Mouse (Mus musculus): ENCODE measurements at regions not wholly inside any gene's neighbourhood (a gene's known extent, or its start where the extent isn't known, plus 50 kb on each side); places are given as distances from the start of the nearest gene placed in this dataset.

- Histone ChIP-seq H3K9ac (ENCODE audit: low read depth, low read length) (no peak overlapping the region), H3K4me3 (ENCODE audit: insufficient read depth, low read depth, low read length) (no peak overlapping the region), H3K27me3 (ENCODE audit: control insufficient read depth, insufficient read depth, low read length) (no peaks in the 10 kb centered on the region), H3K36me3 (ENCODE audit: control insufficient read depth, insufficient read depth, low read length) (no peaks in the 10 kb centered on the region), H3K27ac (replicated peaks; ENCODE audit: insufficient read depth, low read depth, low read length) (no peak overlapping the region), H3K79me2 (ENCODE audit: control insufficient read depth, insufficient read depth, low read length) (no peaks in the 10 kb centered on the region), H3K4me1 (ENCODE audit: control insufficient read depth, insufficient read depth, low read length) (peaks cover 13% of the 10 kb centered on the region)
- DNase-seq (ENCODE audit: extremely low read depth, low read depth, low spot score), result peak; percentile 39
- TF ChIP-seq CTCF (IDR thresholded peaks at IDR 0.05; ENCODE audit: low read depth, low read length), result no peak
- TF ChIP-seq POLR2A (IDR thresholded peaks at IDR 0.05; ENCODE audit: extremely low read depth, insufficient read depth, low read length), result no peak
- WGBS, result 70% methylated on average over 7 of the region's 7 CpGs
These were observed 179.9 kb upstream of the A1bg start for GRCm38 (mm10) chr15:61102421-61103412.

GRCm38 (mm10) chr15:61100807-61101206 is 178.0 kb upstream of the A1bg start:
- H3K36me3 ChIP-seq (ENCODE audit: control insufficient read depth, insufficient read depth, low read length), result no peaks in the 10 kb centered on the region
- no peaks in the 10 kb centered on the region for H3K79me2 ChIP-seq (ENCODE audit: control insufficient read depth, insufficient read depth, low read length)
- peaks cover 13% of the 10 kb centered on the region for H3K4me1 ChIP-seq (ENCODE audit: control insufficient read depth, insufficient read depth, low read length)
- no peak overlapping the region for H3K9ac ChIP-seq (ENCODE audit: low read depth, low read length)
- H3K4me3 ChIP-seq (ENCODE audit: insufficient read depth, low read depth, low read length), result no peak overlapping the region
- DNase-seq (ENCODE audit: extremely low read depth, low read depth, low spot score), result peak; percentile 94
- 14% methylated on average over 4 of the region's 4 CpGs for WGBS
- TF ChIP-seq CTCF (IDR thresholded peaks at IDR 0.05; ENCODE audit: low read depth, low read length) (no peak), POLR2A (IDR thresholded peaks at IDR 0.05; ENCODE audit: extremely low read depth, insufficient read depth, low read length) (no peak)
- H3K27ac ChIP-seq (replicated peaks; ENCODE audit: insufficient read depth, low read depth, low read length), result no peak overlapping the region
- H3K27me3 ChIP-seq (ENCODE audit: control insufficient read depth, insufficient read depth, low read length), result no peaks in the 10 kb centered on the region

DNA sequence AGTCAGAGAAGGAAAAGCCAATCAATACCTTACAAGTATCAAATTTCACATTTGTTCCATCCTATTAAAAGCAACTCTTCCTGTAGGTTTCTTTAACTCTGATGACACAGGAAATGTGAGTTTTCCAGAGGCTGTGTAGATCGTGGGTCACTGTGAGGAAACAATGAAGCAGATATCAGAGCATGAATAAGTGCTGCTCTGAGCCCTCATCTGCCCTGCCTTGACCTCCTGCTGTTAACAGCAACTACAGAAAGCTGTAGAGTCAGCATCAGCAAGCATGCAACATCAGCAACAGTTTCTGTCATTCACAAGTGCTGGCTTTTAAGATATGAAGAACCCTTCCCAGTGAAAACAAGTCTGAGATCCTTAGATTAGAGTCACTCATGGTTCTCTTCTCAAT is 176.2 kb upstream of the A1bg start:
- H3K4me1 ChIP-seq (ENCODE audit: control insufficient read depth, insufficient read depth, low read length), result peaks cover 13% of the 10 kb centered on the region
- H3K27me3 ChIP-seq (ENCODE audit: control insufficient read depth, insufficient read depth, low read length), result no peaks in the 10 kb centered on the region
- peak; percentile 18 for DNase-seq (ENCODE audit: extremely low read depth, low read depth, low spot score)
- WGBS, result 0% methylated on average over 1 of the region's 1 CpGs
- TF ChIP-seq POLR2A (IDR thresholded peaks at IDR 0.05; ENCODE audit: extremely low read depth, insufficient read depth, low read length), result no peak
- no peak for TF ChIP-seq CTCF (IDR thresholded peaks at IDR 0.05; ENCODE audit: low read depth, low read length)
- no peaks in the 10 kb centered on the region for H3K79me2 ChIP-seq (ENCODE audit: control insufficient read depth, insufficient read depth, low read length)
- H3K9ac ChIP-seq (ENCODE audit: low read depth, low read length), result no peak overlapping the region
- no peaks in the 10 kb centered on the region for H3K36me3 ChIP-seq (ENCODE audit: control insufficient read depth, insufficient read depth, low read length)
- no peak overlapping the region for H3K4me3 ChIP-seq (ENCODE audit: insufficient read depth, low read depth, low read length)
- H3K27ac ChIP-seq (replicated peaks; ENCODE audit: insufficient read depth, low read depth, low read length), result no peak overlapping the region

- Histone ChIP-seq H3K9ac (ENCODE audit: low read depth, low read length) (no peak overlapping the region), H3K79me2 (ENCODE audit: control insufficient read depth, insufficient read depth, low read length) (no peaks in the 10 kb centered on the region)
- TF ChIP-seq POLR2A (IDR thresholded peaks at IDR 0.05; ENCODE audit: extremely low read depth, insufficient read depth, low read length), result no peak
- TF ChIP-seq CTCF (IDR thresholded peaks at IDR 0.05; ENCODE audit: low read depth, low read length), result no peak
These were observed 175.7 kb upstream of the A1bg start for GRCm38 (mm10) chr15:61098519-61098918.

DNA sequence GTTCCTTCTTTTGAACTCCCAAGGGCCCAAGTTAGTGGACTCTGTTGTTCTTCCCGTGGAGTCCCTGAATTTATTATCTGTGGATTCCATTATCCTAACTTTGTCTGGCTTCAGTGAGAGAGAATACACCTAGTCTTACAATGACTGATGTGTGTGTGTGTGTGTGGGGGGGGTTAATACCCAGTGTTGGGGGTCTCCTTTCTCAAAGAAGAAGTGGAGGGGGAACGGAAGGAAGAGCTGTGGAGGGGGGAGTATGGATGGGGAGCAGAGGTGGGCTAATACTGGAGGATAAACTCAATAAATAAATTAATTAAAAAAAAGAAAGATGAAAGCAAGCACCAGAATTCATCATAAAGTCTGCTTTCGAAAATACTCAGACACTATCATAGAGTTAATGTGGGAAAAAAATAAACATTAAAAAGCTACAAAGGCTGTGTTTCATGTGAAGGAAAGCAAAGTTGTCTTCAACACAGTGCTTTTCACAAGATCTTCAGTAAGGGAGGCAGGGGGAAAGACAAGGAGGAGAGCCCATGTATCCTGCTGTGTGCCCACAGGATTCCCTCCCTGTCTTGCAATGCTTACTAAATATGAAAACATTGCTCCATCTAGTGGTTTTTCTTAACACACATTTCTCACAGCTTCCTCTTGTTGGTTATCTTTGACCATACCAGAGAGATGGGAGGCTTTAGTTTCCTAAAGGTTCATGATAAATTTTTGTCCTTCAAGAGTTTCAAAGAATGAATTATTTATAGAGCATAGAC is 173.4 kb upstream of the A1bg start:
- H3K4me3 ChIP-seq (ENCODE audit: insufficient read depth, low read depth, low read length), result no peak overlapping the region
- H3K27ac ChIP-seq (replicated peaks; ENCODE audit: insufficient read depth, low read depth, low read length), result no peak overlapping the region
- H3K9ac ChIP-seq (ENCODE audit: low read depth, low read length), result no peak overlapping the region
- H3K27me3 ChIP-seq (ENCODE audit: control insufficient read depth, insufficient read depth, low read length), result no peaks in the 10 kb centered on the region
- 97% methylated on average over 3 of the region's 3 CpGs for WGBS
- DNase-seq (ENCODE audit: extremely low read depth, low read depth, low spot score), result peak; percentile 67
- TF ChIP-seq POLR2A (IDR thresholded peaks at IDR 0.05; ENCODE audit: extremely low read depth, insufficient read depth, low read length), result no peak
- TF ChIP-seq CTCF (IDR thresholded peaks at IDR 0.05; ENCODE audit: low read depth, low read length), result 0 out of 2 replicates have a peak, but pooled peaks have one; percentile 22
- H3K79me2 ChIP-seq (ENCODE audit: control insufficient read depth, insufficient read depth, low read length), result no peaks in the 10 kb centered on the region
- peaks cover 12% of the 10 kb centered on the region for H3K4me1 ChIP-seq (ENCODE audit: control insufficient read depth, insufficient read depth, low read length)
- H3K36me3 ChIP-seq (ENCODE audit: control insufficient read depth, insufficient read depth, low read length), result no peaks in the 10 kb centered on the region

More at GRCm38 (mm10) chr15:61098519-61098918, 175.7 kb upstream of the A1bg start:
- Histone ChIP-seq H3K36me3 (ENCODE audit: control insufficient read depth, insufficient read depth, low read length) (no peaks in the 10 kb centered on the region), H3K4me1 (ENCODE audit: control insufficient read depth, insufficient read depth, low read length) (peaks cover 13% of the 10 kb centered on the region), H3K4me3 (ENCODE audit: insufficient read depth, low read depth, low read length) (no peak overlapping the region), H3K27ac (replicated peaks; ENCODE audit: insufficient read depth, low read depth, low read length) (no peak overlapping the region), H3K27me3 (ENCODE audit: control insufficient read depth, insufficient read depth, low read length) (no peaks in the 10 kb centered on the region)
- peak; percentile 83 for DNase-seq (ENCODE audit: extremely low read depth, low read depth, low spot score)

All from liver, adult 2 months (tissue).